Mouse (Mus musculus) bone marrow, adult 2 months (tissue): ENCODE measurements around the gene Car9. TPM values are rescaled to one million over a fixed set of nuclear protein-coding genes. Genes with fewer than 3 reads are reported as not detected.
A peak's percentile ranks its signal among the peaks of the same experiment; 100 is the strongest.

Source experiments
- H3K27ac ChIP-seq: fragments of 200-500 bp; 2 replicates; pipeline ENCODE4 v1.5.1; 2012; ENCODE audit warnings: low read depth, mild to moderate bottlenecking, control low read depth, inconsistent platforms, low read length; ENCODE audit not compliant: control insufficient read depth, poor library complexity, insufficient read depth
- H3K4me1 ChIP-seq: fragments of 200-500 bp; 2 replicates; pipeline ENCODE4 v1.6.1; 2011; ENCODE audit warnings: low read length; ENCODE audit not compliant: control insufficient read depth, insufficient read depth
- H3K4me3 ChIP-seq: fragments of 200-500 bp; replicated peaks from 2 replicates; pipeline ENCODE3; 2011; ENCODE audit warnings: mild to moderate bottlenecking, low read depth, low read length, control low read depth; ENCODE audit not compliant: control insufficient read depth
- CTCF ChIP-seq: fragments of 200-500 bp; IDR thresholded peaks from 2 replicates; pipeline ENCODE4 v1.5.1; 2011; ENCODE audit warnings: low read length, control low read depth; ENCODE audit not compliant: control insufficient read depth, insufficient read depth
- POLR2A ChIP-seq: fragments of 200-500 bp; IDR thresholded peaks from 2 replicates; pipeline ENCODE4 v1.6.1; 2011; ENCODE audit warnings: low read depth, mild to moderate bottlenecking, control low read depth, low read length, borderline replicate concordance; ENCODE audit not compliant: control insufficient read depth
- WGBS: fragments of 180-500 bp; shearing (Covaris S2); methylation state at CpG from one replicate; pipeline ENCODE4 v1.1.7; 2018; 5-methylcytosine and 5-hydroxymethylcytosine counted together
- polyA plus RNA-seq: library from polyadenylated mRNA; stranded (reverse); fragments of >200 nt; gene quantifications from 2 replicates; pipeline ENCODE4 v1.2.4, GENCODE M21; 2011; ENCODE audit warnings: low replicate concordance; ENCODE audit not compliant: missing spikeins, insufficient read depth, insufficient read length

The Car9 gene
- polyA plus RNA-seq, 1 experiment: 1.5 TPM

DNA sequence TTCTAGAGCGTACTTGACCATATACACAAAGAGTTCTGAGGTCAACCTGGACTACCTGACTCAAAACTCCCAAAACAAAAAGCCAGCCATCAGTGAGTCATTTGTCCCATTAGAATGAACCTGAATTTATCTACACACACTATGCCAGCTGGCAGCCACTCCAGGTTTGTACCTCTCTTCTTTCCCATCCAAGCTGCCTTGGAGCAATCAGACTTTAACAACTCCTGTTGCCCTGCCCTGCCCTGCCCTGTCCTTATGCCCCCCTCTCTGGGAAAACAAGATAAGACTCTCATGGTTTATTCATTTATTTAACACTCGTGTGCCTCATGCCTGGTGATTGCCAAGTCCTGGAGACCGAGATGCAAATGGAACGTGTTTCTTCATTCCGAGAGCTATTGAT, 16.0 kb upstream of the Car9 start:
- Histone ChIP-seq H3K4me3 (no peak overlapping the region), H3K27ac (no peak overlapping the region), H3K4me1 (peaks cover 2% of the 10 kb centered on the region; the same call in 1 of the 2 replicates)
- TF ChIP-seq POLR2A: no peak
- TF ChIP-seq CTCF: no peak
- 67% methylated on average over 5 of the region's 5 CpGs for WGBS

- 22% methylated on average over 12 of the region's 12 CpGs for WGBS
- H3K4me3 ChIP-seq: peak overlapping the region; percentile 43
- no peak for TF ChIP-seq POLR2A
- no peak for TF ChIP-seq CTCF
- peak overlapping the region; percentile 56 for H3K27ac ChIP-seq
- peaks cover 2% of the 10 kb centered on the region; the same call in 1 of the 2 replicates for H3K4me1 ChIP-seq
Measured at GRCm38 (mm10) chr4:43492101-43492820, 14.5 kb upstream of the Car9 start.

DNA sequence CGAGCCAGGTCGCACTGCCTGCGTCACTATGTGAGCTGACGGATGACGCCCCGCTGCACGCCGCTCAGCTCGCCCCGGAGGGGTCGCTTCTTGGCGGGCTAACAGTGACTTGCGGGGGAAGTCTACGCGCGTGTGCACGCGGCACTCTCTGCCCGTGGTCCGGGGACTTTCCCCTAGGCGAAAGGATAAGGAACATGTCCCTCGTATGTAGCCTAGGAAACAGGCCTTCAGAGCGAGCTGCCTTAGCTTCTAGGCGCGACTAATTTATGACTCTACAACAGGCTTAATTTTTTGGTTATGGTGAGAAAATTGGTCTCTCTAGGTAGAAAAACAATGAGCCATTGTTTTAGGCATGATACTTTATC, 14.0 kb upstream of the Car9 start, which contains the start of gene Ccdc107:
Gene Ccdc107 (plus strand): TSS at position 80 of the 365 bp plus-strand sequence.
- Histone ChIP-seq H3K27ac (peak within 1 kb of the TSS; percentile 80), H3K4me1 (peaks cover 3% of the 10 kb centered on the region; the same call in 1 of the 2 replicates)
- WGBS: under 1% methylated on average over 25 of the region's 25 CpGs

DNA sequence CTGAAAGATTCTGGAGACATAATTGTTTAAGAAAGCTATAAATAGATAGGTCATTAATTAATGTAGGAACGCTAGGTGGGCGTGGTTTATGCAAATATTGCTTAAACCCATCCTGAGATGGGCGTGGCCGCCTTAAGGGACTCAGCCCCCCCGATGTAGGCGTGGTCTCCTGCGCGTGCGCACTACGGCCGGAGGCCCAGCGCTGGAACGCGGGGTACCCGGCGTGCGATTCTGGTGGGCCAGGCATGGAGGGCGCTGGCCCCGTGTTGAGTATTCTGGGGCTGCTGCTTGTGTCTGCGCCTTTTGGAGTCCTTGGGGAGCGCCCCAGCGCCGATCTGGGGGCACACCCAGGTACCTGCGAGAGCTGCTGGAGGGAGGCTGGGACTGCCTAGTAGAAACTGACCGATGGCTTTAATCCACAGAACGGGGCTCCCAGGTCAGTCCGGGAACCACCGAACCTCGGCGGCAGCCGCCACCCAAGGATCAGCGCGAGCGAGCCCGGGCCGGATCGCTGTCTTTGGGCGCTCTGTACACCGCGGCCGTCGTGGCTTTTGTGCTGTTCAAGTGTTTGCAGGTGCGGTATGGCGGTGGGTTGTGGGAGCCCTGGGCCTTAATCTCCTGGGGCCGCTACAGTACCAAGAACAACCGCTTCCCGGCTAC, 13.4 kb upstream of the Car9 start:
- under 1% methylated on average over 47 of the region's 47 CpGs for WGBS
- Histone ChIP-seq H3K27ac (peak overlapping the region; percentile 80), H3K4me1 (peaks cover 4% of the 10 kb centered on the region; the same call in 1 of the 2 replicates), H3K4me3 (peak overlapping the region; percentile 65)
- peak; percentile 83; the same call in 1 of the 2 replicates for TF ChIP-seq POLR2A
- no peak for TF ChIP-seq CTCF

More for the DNA sequence above, 14.0 kb upstream of the Car9 start, which contains the start of gene Ccdc107:
- H3K4me3 ChIP-seq: peak within 1 kb of the TSS; percentile 65
- TF ChIP-seq POLR2A (no peak), CTCF (peak; percentile 12; the same call in 1 of the 2 replicates)

- H3K4me1 ChIP-seq: peaks cover 4% of the 10 kb centered on the region; the same call in 1 of the 2 replicates
- WGBS: under 1% methylated on average over 9 of the region's 9 CpGs
- TF ChIP-seq POLR2A (no peak), CTCF (no peak)
- H3K4me3 ChIP-seq: peak overlapping the region; percentile 65
- peak overlapping the region; percentile 80 for H3K27ac ChIP-seq
Measured at GRCm38 (mm10) chr4:43493846-43494240, 12.9 kb upstream of the Car9 start.

DNA sequence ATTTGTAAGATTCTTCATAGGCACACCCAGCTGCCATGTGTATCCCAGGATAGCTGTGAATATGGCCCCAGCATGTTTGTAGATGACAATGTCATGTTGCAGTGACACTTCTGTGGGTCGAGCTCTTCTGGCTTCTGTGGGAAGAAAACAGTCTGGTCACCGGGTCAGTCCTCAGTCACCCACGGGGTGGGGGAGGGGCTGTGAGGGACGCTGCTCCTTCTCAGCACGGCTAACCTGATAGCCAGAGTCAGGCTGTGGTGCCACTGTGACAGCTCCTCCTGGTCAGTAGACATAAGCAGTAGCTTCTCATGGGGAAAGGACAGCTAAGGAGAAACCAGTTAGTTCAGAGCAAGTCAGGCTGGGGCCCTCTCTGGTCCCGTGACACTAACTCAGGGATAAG, 10.2 kb upstream of the Car9 start:
- Histone ChIP-seq H3K27ac (no peak overlapping the region), H3K4me1 (peaks cover 8% of the 10 kb centered on the region), H3K4me3 (no peak overlapping the region)
- TF ChIP-seq CTCF (no peak), POLR2A (no peak)
- WGBS: 76% methylated on average over 6 of the region's 6 CpGs

- Histone ChIP-seq H3K27ac (no peak overlapping the region), H3K4me1 (peaks cover 8% of the 10 kb centered on the region), H3K4me3 (no peak overlapping the region)
- WGBS: 92% methylated on average over 8 of the region's 8 CpGs
- no peak for TF ChIP-seq CTCF
- TF ChIP-seq POLR2A: no peak
Measured at GRCm38 (mm10) chr4:43497405-43497804, 9.4 kb upstream of the Car9 start.

DNA sequence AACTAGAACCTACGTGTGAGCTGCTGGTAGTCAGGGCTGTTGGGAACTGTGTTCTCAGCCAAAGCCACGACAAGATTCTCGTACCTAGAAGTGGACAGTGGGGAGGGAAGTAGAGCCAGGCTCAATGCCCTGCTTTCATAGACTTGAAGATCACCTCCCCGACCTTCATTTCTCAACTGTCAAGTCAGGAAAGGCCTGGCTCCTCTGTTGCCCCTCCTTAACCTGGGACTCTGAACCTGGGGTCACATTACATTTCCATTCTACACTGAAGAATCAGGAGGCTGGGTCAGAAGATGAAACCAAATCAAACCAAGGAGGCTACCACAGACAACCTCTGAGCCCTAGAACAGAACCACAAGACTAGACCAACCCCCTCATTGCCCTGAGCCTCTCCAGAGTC, 8.8 kb upstream of the Car9 start:
- 52% methylated on average over 4 of the region's 4 CpGs for WGBS
- no peak for TF ChIP-seq CTCF
- TF ChIP-seq POLR2A: no peak
- Histone ChIP-seq H3K27ac (no peak overlapping the region), H3K4me3 (peak overlapping the region; percentile 93), H3K4me1 (peaks cover 8% of the 10 kb centered on the region)
